Mouse (Mus musculus) small intestine, adult 10 weeks (tissue): ENCODE results near the gene Iltifb. TPM values are rescaled to one million over a fixed set of nuclear protein-coding genes. Genes with fewer than 3 reads are reported as not detected.

Source experiments
- polyA plus RNA-seq: library from polyadenylated mRNA; stranded (reverse); fragments of 350-450 nt; fragmentation: Illumina TruSeq; extraction: RNeasy Lipid Tissue Mini Kit (QIAGEN cat#74804); gene quantifications from one replicate; pipeline ENCODE4 v1.2.3, GENCODE M21; 2014; ENCODE audit warnings: low replicate concordance

Iltifb gene
- polyA plus RNA-seq = not detected

DNA sequence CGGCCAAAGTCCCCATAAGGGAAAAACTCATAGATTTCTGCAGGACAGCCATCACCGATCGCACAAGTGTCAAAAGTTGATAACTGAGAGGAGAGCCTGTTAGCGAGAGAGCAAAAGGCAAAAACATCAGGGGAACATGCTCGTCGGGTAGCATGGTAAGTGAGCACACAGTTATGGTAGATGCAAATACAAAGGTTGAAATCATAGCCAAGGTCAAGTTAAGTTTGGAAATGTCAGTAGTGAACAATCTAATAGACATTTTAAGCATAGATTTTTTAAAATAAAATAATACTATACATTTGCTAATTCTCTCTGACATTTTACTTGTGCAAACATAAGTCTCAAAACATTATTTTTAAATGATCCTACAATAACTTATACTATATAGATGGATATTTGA is at the start of gene Iltifb:
Gene Iltifb (minus strand): TSS at position 101 of the 400 bp plus-strand sequence.

DNA sequence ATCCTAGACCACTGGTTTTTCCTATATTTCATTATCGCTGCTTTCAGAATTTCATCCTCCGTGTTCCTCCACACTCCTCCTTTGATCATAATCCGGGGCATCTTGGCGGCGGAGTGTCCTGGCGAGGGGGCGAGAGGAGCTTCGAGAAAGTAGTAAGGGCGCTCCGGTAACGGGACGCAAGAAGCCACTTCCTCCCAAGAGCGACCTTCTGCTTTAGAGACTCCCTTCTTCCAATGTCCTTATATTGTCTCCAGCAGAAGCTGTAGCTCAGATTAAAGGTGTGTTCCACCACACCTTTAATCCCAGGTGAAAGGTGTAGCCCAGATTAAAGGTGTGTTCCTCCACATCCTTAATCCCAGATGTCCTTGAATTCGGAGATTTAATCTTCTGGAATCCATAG is 48.3 kb upstream of the Iltifb start, which contains the start of gene Gm9046:
Gene Gm9046 (minus strand): TSS at position 101 of the 400 bp plus-strand sequence.

DNA sequence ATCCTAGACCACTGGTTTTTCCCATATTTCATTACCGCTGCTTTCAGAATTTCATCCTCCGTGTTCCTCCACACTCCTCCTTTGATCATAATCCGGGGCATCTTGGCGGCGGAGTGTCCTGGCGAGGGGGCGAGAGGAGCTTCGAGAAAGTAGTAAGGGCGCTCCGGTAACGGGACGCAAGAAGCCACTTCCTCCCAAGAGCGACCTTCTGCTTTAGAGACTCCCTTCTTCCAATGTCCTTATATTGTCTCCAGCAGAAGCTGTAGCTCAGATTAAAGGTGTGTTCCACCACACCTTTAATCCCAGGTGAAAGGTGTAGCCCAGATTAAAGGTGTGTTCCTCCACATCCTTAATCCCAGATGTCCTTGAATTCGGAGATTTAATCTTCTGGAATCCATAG is 42.9 kb upstream of the Iltifb start, which contains the start of gene Gm9045:
Gene Gm9045 (minus strand): TSS at position 101 of the 400 bp plus-strand sequence.

DNA sequence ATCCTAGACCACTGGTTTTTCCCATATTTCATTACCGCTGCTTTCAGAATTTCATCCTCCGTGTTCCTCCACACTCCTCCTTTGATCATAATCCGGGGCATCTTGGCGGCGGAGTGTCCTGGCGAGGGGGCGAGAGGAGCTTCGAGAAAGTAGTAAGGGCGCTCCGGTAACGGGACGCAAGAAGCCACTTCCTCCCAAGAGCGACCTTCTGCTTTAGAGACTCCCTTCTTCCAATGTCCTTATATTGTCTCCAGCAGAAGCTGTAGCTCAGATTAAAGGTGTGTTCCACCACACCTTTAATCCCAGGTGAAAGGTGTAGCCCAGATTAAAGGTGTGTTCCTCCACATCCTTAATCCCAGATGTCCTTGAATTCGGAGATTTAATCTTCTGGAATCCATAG is 37.5 kb upstream of the Iltifb start, which contains the start of gene Gm9044:
Gene Gm9044 (minus strand): TSS at position 101 of the 400 bp plus-strand sequence.

DNA sequence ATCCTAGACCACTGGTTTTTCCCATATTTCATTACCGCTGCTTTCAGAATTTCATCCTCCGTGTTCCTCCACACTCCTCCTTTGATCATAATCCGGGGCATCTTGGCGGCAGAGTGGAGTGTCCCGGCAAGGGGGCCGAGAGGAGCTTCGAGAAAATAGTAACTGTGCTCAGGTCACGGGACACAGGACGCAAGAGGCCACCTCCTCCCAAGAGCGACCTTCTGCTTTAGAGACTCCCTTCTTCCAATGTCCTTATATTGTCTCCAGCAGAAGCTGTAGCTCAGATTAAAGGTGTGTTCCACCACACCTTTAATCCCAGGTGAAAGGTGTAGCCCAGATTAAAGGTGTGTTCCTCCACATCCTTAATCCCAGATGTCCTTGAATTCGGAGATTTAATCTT is 32.0 kb upstream of the Iltifb start, which contains the start of gene Gm9040:
Gene Gm9040 (minus strand): TSS at position 101 of the 400 bp plus-strand sequence.

DNA sequence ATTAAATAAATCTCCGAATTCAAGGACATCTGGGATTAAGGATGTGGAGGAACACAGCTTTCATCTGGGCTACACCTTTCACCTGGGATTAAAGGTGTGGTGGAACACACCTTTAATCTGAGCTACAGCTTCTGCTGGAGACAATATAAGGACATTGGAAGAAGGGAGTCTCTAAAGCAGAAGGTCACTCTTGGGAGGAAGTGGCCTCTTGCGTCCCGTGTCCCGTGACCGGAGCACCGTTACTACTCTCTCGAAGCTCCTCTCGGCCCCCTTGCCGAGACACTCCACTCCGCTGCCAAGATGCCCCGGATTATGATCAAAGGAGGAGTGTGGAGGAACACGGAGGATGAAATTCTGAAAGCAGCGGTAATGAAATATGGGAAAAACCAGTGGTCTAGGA is 36.5 kb downstream of the Iltifb start, which contains the start of gene Gm32802:
Gene Gm32802 (plus strand): TSS at position 301 of the 400 bp plus-strand sequence.

DNA sequence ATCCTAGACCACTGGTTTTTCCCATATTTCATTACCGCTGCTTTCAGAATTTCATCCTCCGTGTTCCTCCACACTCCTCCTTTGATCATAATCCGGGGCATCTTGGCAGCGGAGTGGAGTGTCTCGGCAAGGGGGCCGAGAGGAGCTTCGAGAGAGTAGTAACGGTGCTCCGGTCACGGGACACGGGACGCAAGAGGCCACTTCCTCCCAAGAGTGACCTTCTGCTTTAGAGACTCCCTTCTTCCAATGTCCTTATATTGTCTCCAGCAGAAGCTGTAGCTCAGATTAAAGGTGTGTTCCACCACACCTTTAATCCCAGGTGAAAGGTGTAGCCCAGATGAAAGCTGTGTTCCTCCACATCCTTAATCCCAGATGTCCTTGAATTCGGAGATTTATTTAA is 54.2 kb downstream of the Iltifb start, which contains the start of gene Gm32717:
Gene Gm32717 (minus strand): TSS at position 101 of the 400 bp plus-strand sequence.

Other genes starting within 250 kb of the Iltifb start
- 3.2 TPM for gene Mdm1, start 153.2 kb downstream of the Iltifb start, polyA plus RNA-seq
- not detected for gene Il22, start 90.1 kb downstream of the Iltifb start, polyA plus RNA-seq
- not detected for gene Gm32717, start 54.3 kb downstream of the Iltifb start, polyA plus RNA-seq
- gene Gm32802, start 36.4 kb downstream of the Iltifb start, polyA plus RNA-seq = not detected
- gene Gm9040, start 31.9 kb upstream of the Iltifb start, polyA plus RNA-seq = not detected
- not detected for gene Gm9044, start 37.4 kb upstream of the Iltifb start, polyA plus RNA-seq
- gene Gm9045, start 42.8 kb upstream of the Iltifb start, polyA plus RNA-seq = not detected
- gene Gm9046, start 48.2 kb upstream of the Iltifb start, polyA plus RNA-seq = not detected
- not detected for gene Gm9048, start 53.6 kb upstream of the Iltifb start, polyA plus RNA-seq
- gene Gm9049, start 59.1 kb upstream of the Iltifb start, polyA plus RNA-seq = not detected
- not detected for gene Ifng, start 146.0 kb upstream of the Iltifb start, polyA plus RNA-seq